Mouse (Mus musculus): ENCODE data around the gene Slc16a7.

DNA sequence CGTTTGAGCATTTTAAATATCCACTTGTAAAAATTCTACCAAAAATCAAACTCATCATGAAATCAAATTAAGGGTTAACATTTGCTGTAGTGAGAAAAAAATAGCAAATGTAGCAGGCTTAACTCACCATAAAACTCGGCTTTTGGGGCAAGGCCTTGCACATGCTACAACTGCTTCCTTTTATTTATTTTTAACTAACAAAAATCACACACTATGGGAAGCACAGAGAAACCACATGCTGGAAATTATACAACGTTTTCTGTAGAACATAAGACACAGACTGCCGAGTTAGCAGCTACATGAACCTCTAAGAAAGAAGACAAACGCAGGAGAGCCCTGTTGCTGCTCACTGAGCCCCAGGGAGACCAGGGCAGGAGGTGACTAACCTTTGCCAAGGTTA, 57.9 kb downstream of the Slc16a7 start:
- TF ChIP-seq CTCF (IDR thresholded peaks at IDR 0.05; ENCODE audit: low read depth) (no peak), EP300 (IDR thresholded peaks at IDR 0.05; ENCODE audit: low read depth) (no peak)
